Mouse (Mus musculus): ENCODE data around the gene Tmem191c. TPM values are rescaled to one million over a fixed set of nuclear protein-coding genes. Genes with fewer than 3 reads are reported as not detected.

Tmem191c gene
- 4.8 and 5.8 TPM in 2 replicates for polyA plus RNA-seq (2012; rRNA removed)

DNA sequence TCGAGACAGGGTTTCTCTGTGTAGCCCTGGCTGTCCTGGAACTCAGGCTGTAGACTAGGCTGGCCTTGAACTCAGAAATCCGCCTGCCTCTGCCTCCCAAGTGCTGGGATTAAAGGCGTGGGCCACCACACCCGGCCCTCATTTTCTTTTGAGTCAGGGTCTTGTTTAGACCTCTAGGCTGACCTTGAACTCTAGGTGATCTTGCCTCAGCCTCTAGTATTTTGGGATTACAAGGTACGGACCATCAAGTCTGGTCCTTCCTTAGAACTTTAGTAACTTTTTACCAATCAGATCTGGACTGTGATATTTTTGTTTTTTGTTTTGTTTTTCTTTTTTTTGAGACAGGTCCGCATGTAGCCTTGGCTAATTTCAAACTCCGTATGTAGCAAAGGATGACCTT is at the start of gene Tmem191c:
Gene Tmem191c (plus strand): TSS at position 357 of the 400 bp plus-strand sequence.

DNA sequence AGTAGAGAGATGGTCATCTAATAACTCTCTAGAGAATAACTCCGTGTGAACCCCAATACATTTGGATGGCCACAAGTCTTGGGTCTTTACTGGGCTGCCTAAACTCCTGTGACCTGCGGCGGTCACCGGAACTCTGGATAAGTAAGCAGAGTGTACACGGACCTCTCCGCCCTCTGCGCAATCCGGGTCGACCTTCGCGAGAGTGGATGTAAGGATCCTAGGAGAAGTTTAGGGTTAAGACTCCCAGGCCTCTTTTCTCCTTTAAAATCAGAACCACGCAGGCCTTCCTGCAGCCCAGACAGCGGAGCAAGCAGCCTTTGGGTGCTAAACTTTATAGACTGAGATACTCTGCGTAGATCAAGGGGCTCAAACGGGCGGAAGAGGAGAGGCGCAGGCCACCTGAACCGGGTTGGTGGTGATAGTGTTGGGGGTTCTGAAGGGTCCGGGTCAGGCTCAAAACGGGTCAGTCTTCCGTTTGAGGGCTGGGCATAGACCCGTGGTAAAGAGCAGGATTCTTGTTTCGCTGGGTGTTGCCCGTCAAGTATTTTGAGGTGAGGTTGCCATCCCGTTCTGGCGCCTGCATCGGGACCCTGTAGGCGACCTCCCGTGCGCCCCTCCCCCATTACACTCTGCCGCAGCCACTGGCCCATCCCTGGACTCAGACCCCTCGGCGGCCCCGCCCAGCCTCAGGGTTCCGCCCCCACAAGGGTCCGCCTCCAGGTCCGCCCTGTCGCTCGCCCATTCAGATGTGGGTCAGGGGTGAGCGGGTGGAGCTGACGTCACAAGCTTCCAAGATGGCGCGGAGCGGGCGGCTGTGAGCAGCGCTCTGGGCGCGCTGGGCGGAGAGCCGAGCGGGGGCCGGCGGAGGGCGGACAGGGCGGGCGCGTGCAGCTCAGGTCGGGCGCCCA is 42.8 kb upstream of the Tmem191c start, which contains the start of gene Hic2:
Gene Hic2 (plus strand): TSS at position 779 of the 908 bp plus-strand sequence.

DNA sequence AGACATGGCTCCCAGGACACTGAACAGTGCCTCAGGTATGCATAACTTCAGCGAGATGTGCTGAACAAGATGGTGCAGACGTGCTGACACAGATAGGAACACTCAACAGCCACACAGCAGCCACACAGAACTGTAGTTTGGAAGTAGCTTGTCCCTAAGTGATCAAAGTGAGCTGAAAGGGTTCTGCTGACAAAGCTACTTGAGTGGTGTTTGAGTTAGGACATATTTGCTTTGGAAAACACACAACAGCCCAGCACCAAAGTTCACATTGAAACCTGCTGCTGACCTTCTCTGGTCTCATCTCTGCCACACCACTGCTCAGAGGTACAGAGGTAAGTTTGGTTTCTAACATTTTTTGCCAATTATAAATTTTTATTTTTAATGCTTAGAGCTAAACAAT is 55.2 kb downstream of the Tmem191c start, which contains the start of gene Serpind1:
Gene Serpind1 (plus strand): TSS at position 256 of the 400 bp plus-strand sequence.

Other genes starting within 250 kb of the Tmem191c start
- gene Ypel1, start 206.4 kb upstream of the Tmem191c start, polyA plus RNA-seq (2012; rRNA removed), result 0.41 and 0.46 TPM in 2 replicates
- gene Ppil2, start 164.8 kb upstream of the Tmem191c start, polyA plus RNA-seq (2012; rRNA removed), result 34.7 and 35.1 TPM in 2 replicates
- gene 2610318N02Rik, start 150.9 kb upstream of the Tmem191c start, polyA plus RNA-seq (2012; rRNA removed), result 2.4 and 2.9 TPM in 2 replicates
- 39.8 and 64.6 TPM in 2 replicates for gene Sdf2l1, start 143.7 kb upstream of the Tmem191c start, polyA plus RNA-seq (2012; rRNA removed)
- gene Ydjc, start 131.5 kb upstream of the Tmem191c start, polyA plus RNA-seq (2012; rRNA removed), result 19.8 and 26.3 TPM in 2 replicates
- 2.2 and 2.6 TPM in 2 replicates for gene Ccdc116, start 128.8 kb upstream of the Tmem191c start, polyA plus RNA-seq (2012; rRNA removed)
- 40.3 and 48.5 TPM in 2 replicates for gene Ube2l3, start 73.4 kb upstream of the Tmem191c start, polyA plus RNA-seq (2012; rRNA removed)
- 0.03 and 0.05 TPM in 2 replicates for gene Rimbp3, start 67.5 kb upstream of the Tmem191c start, polyA plus RNA-seq (2012; rRNA removed)
- 1.7 and 2.4 TPM in 2 replicates for gene Hic2, start 42.5 kb upstream of the Tmem191c start, polyA plus RNA-seq (2012; rRNA removed)
- 0.10 and 0.37 TPM in 2 replicates for gene Serpind1, start 55.3 kb downstream of the Tmem191c start, polyA plus RNA-seq (2012; rRNA removed)
- gene Snap29, start 129.9 kb downstream of the Tmem191c start, polyA plus RNA-seq (2012; rRNA removed), result 2.0 and 2.1 TPM in 2 replicates
- 23.7 and 30.3 TPM in 2 replicates for gene Pi4ka, start 130.2 kb downstream of the Tmem191c start, polyA plus RNA-seq (2012; rRNA removed)
- gene Crkl, start 175.9 kb downstream of the Tmem191c start, polyA plus RNA-seq (2012; rRNA removed), result 12.7 and 18.1 TPM in 2 replicates
- gene Aifm3, start 213.5 kb downstream of the Tmem191c start, polyA plus RNA-seq (2012; rRNA removed), result 0.79 and 1.2 TPM in 2 replicates
- 112 and 122 TPM in 2 replicates for gene Lztr1, start 232.6 kb downstream of the Tmem191c start, polyA plus RNA-seq (2012; rRNA removed)

Measured in stomach, adult 2 months (tissue).